In genomic region chr5:114358833-114359232, GRCm38 (mm10) we compare ENCODE assay signal across 12 mouse cellular contexts. TPM values are rescaled to one million over a fixed set of nuclear protein-coding genes. Genes with fewer than 3 reads are reported as not detected.
DNase-seq lines count a peak whose midpoint lies in the region; ATAC-seq and TF ChIP-seq lines count a peak whose summit lies in the region.
"Had no signal": no experiment of that assay in that cellular context is flagged by ENCODE, and none has a peak within 500 bp of the region (broad histone marks: within the 10 kb centered on the region; RNA-seq: fewer than 3 reads in every experiment).

No protein-coding gene starts in this region.

- ATAC-seq in frontal cortex, adult (ENCODE audit: low TSS enrichment) = peak; percentile 66
- ATAC-seq in hindbrain, embryonic 15.5 days (ENCODE audit: low FRiP score, low read depth) = no peak
- ATAC-seq: Patski had no signal

- intact Hi-C loops in left cerebral cortex, adult 2 months (cut with DNase I) = loop anchor here (2.0 kb wide), 1 partner anchor 22 kb away; the partner anchor contains the start of genes Kctd10 and Ube3b

- no peak for TF ChIP-seq CTCF in left cerebral cortex, adult 2 months (IDR thresholded peaks at IDR 0.05)

- 60% methylated on average over 10 of the region's 10 CpGs for WGBS in hindbrain, embryonic 15.5 days

- H3K4me2 ChIP-seq in hindbrain, embryonic 15.5 days = no peak overlapping the region
- H3K4me2 ChIP-seq: embryonic facial prominence, embryonic 15.5 days had no signal

- DNase-seq in frontal cortex, postnatal 10 days (ENCODE audit: low spot score in 2 of 2) = no peak
- DNase-seq in left cerebral cortex, adult 2 months (ENCODE audit: extremely low spot score in 1 of 2, low spot score in 2 of 2) = peak; percentile 36 to 43
- DNase-seq in right cerebral cortex, postnatal 14 days = peak; percentile 29
- DNase-seq in thymus, postnatal 4 days = no peak
- DNase-seq in c-Kit-positive CD71-positive TER-119-positive erythroid progenitor cells, embryonic 14.5 days (ENCODE audit: low spot score) = no peak
- no peak for DNase-seq in adrenal gland, adult 2 months
- DNase-seq: gastrocnemius, postnatal 14 days; kidney, postnatal 4 days had no signal

- H3K4me1 ChIP-seq in hindbrain, embryonic 15.5 days (replicated peaks) = peaks cover 22% of the 10 kb centered on the region

- no peaks in the 10 kb centered on the region for H3K9me3 ChIP-seq in hindbrain, embryonic 15.5 days
- H3K9me3 ChIP-seq: embryonic facial prominence, embryonic 15.5 days had no signal

- no peak overlapping the region for H3K9ac ChIP-seq in hindbrain, embryonic 15.5 days
- H3K9ac ChIP-seq: embryonic facial prominence, embryonic 15.5 days had no signal

- H3K27me3 ChIP-seq in hindbrain, embryonic 15.5 days = no peaks in the 10 kb centered on the region
- H3K27me3 ChIP-seq: embryonic facial prominence, embryonic 15.5 days; Patski had no signal

- H3K27ac ChIP-seq in hindbrain, embryonic 15.5 days (replicated peaks) = 0 out of 2 replicates have a peak overlapping the region, but pooled peaks have one; percentile 3
- peak overlapping the region; percentile 16; the same call in 1 of the 2 replicates for H3K27ac ChIP-seq in left cerebral cortex, adult 2 months
- H3K27ac ChIP-seq: embryonic facial prominence, embryonic 15.5 days had no signal

- peaks cover 16% of the 10 kb centered on the region for H3K36me3 ChIP-seq in hindbrain, embryonic 15.5 days

- H3K4me3 ChIP-seq in hindbrain, embryonic 15.5 days = no peak overlapping the region
- H3K4me3 ChIP-seq in left cerebral cortex, adult 2 months = no peak overlapping the region
- H3K4me3 ChIP-seq: embryonic facial prominence, embryonic 15.5 days had no signal

RNA-seq across cellular contexts. Expression of gene Kctd10, which starts 21.5 kb away (rescaled TPM):
- 62.2 and 63.9 TPM in 2 replicates for polyA plus RNA-seq in hindbrain, embryonic 15.5 days (2015; fragmentation: Nextera tagmentation; extraction: Ambion mirVana)
- 10 to 100 TPM; 56.8 to 58.8 TPM for total RNA-seq in left cerebral cortex, adult 2 months (2021)
- total RNA-seq in adrenal gland, adult 2 months (2021) = 10 to 100 TPM; 67.0 to 76.7 TPM
- polyA plus RNA-seq in adrenal gland, adult 2 months (2012; rRNA removed) = 68.9 and 71.4 TPM in 2 replicates

RNA-seq across cellular contexts. Expression of gene Ube3b, which starts 21.6 kb away (rescaled TPM):
- 39.6 and 41.3 TPM in 2 replicates for polyA plus RNA-seq in hindbrain, embryonic 15.5 days (2015; fragmentation: Nextera tagmentation; extraction: Ambion mirVana)
- 10 to 100 TPM; 79.6 to 83.8 TPM for total RNA-seq in left cerebral cortex, adult 2 months (2021)
- 10 to 100 TPM; 74.6 to 75.4 TPM for total RNA-seq in adrenal gland, adult 2 months (2021)
- polyA plus RNA-seq in adrenal gland, adult 2 months (2012; rRNA removed) = 122 and 137 TPM in 2 replicates

Comparison
In these comparisons a context has a peak if more than half of its experiments do, and no peak if none do; other contexts are left out.
1. DNase-seq: peak in left cerebral cortex, adult 2 months (2 of 2) and right cerebral cortex, postnatal 14 days (single experiment); none in frontal cortex, postnatal 10 days (0 of 2), thymus, postnatal 4 days (single experiment), c-Kit-positive CD71-positive TER-119-positive erythroid progenitor cells, embryonic 14.5 days (single experiment) and adrenal gland, adult 2 months (single experiment).